Mouse (Mus musculus) inflammation-experienced regulatory T-cells, adult 6 months (primary cell): Measurements from ENCODE around the gene Gm20594. TPM values are rescaled to one million over a fixed set of nuclear protein-coding genes. Genes with fewer than 3 reads are reported as not detected.
A peak's percentile ranks its signal among the peaks of the same experiment; 100 is the strongest.

Experiments
- ATAC-seq: one replicate; pipeline ENCODE4 v1.8.0; 2017
- polyA plus RNA-seq, 3 experiments: library from polyadenylated mRNA; unstranded; fragments of 100-300 nt; shearing (Covaris generic); gene quantifications; one replicate each; pipeline ENCODE4 v1.2.1; 2017

Gene Gm20594
- polyA plus RNA-seq, result not detected

DNA sequence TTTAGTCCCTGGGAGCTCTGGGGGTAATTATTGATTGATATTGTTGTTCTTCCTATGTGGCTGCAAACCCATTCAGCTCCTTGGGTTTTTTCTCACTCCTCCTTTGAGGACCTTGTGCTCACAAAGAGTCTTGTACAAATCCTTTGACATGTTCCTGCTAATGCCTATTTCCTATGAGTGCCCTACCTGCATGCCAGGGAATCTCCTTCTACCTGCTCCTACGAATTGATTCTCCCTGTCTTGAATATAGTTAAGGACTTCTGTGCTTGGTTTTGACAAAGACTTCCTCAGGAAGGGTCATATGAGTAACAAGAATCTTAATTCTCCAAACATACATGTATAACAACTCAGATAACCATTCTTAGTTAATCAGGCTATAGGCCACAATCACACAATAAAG lies at the start of gene Gm20594:
Gene Gm20594, plus strand, starts transcription at position 301 of the 400 bp plus-strand sequence.
- no peak for ATAC-seq

DNA sequence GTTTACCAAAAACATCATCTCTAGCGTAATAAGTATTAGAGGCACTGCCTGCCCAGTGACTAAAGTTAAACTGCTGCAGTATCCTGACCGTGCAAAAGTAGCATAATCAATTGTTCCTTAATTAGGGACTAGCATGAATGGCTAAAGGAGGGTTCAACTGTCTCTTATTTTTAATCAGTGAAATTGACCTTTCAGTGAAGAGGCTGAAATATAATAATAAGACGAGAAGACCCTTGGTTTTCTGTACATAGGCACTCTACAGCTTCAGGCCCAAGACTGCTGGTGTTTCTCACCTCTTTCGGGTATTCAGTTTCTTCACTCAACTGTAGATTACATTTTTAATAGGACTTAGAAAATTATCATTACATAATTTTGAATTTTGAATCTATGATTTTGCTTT lies 398 bp downstream of the Gm20594 start:
- ATAC-seq, result peak; percentile 100

DNA sequence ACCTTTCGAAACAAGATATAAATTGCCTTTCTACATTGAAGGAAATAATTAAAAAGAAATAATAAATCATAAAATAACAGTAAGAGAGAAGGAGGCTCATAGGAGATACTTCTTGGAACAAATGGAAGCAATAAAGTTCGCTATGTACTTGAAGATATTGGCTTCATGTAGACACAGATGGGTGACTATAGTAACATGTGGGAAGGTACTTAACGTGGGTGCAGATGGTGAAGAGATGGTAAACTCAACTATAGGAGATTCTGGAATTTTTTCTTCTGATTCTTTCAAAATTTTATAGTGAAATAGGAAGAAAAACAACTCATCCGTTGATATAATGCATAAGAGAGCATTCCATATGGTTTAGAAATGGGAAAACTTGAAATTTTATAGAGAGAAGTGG lies 16.1 kb downstream of the Gm20594 start:
- no peak for ATAC-seq

DNA sequence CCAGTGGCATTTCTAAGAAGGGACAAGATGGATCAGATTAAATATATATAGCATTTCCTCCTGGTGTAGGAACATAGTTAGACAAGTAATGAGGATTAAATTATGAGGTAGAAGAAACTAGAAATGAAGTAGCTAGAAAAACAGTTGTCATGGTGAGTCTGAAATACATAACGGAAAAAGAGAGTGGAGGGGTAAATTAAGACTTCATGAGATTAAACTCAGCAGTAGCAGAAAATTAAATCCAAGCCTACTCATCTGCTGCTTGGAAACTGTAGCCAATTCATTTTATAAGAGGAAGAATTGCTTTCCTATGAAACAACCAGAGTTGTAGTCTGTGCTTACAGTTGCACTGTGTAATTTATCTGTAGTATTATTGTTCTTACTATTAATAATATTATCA lies 29.1 kb downstream of the Gm20594 start:
- no peak for ATAC-seq

Other genes starting within 250 kb of the Gm20594 start
- not detected for gene Lrrtm4, start 201.0 kb downstream of the Gm20594 start, polyA plus RNA-seq